Mouse (Mus musculus): ENCODE results near the gene Dtx3. TPM values are rescaled to one million over a fixed set of nuclear protein-coding genes. Genes with fewer than 3 reads are reported as not detected.

Dtx3 gene
- polyA plus RNA-seq, 1 experiment from 2014 or later, result 63.5 TPM

GRCm38 (mm10) chr10:127185101-127185500 lies 10.4 kb downstream of the Dtx3 start:
- no peak for ATAC-seq (replicated peaks; ENCODE audit: insufficient number of reproducible peaks, insufficient read depth, low FRiP score, low read depth)
- H3K4me3 ChIP-seq, result no peak overlapping the region
- no peak overlapping the region for H3K27ac ChIP-seq
- H3K4me2 ChIP-seq, result no peak overlapping the region
- H3K36me3 ChIP-seq, result peaks cover 3% of the 10 kb centered on the region
- H3K27me3 ChIP-seq, result peaks cover 59% of the 10 kb centered on the region
- no peaks in the 10 kb centered on the region for H3K9me3 ChIP-seq (replicated peaks)
- 75% methylated on average over 9 of the region's 9 CpGs for WGBS
- H3K9ac ChIP-seq, result no peak overlapping the region
- H3K4me1 ChIP-seq (replicated peaks), result peaks cover 37% of the 10 kb centered on the region

- H3K4me3 ChIP-seq, result peak overlapping the region; percentile 27
- H3K36me3 ChIP-seq, result peaks cover 3% of the 10 kb centered on the region
- peaks cover 73% of the 10 kb centered on the region for H3K27me3 ChIP-seq
- peak; percentile 10; the same call in 1 of the 2 replicates for ATAC-seq (replicated peaks; ENCODE audit: insufficient number of reproducible peaks, insufficient read depth, low FRiP score, low read depth)
- 17% methylated on average over 20 of the region's 20 CpGs for WGBS
- peak overlapping the region; percentile 41 for H3K4me2 ChIP-seq
- no peaks in the 10 kb centered on the region for H3K9me3 ChIP-seq (replicated peaks)
- 0 out of 2 replicates have a peak overlapping the region, but pooled peaks have one; percentile 17 for H3K9ac ChIP-seq
- no peak overlapping the region for H3K27ac ChIP-seq
- H3K4me1 ChIP-seq (replicated peaks), result peaks cover 30% of the 10 kb centered on the region
Measured at GRCm38 (mm10) chr10:127183759-127184158, 11.8 kb downstream of the Dtx3 start.

GRCm38 (mm10) chr10:127182624-127183023 lies 12.9 kb downstream of the Dtx3 start:
- Histone ChIP-seq H3K9me3 (replicated peaks) (no peaks in the 10 kb centered on the region), H3K4me3 (0 out of 2 replicates have a peak overlapping the region, but pooled peaks have one; percentile 13), H3K4me1 (replicated peaks) (peaks cover 31% of the 10 kb centered on the region), H3K27ac (no peak overlapping the region), H3K9ac (no peak overlapping the region), H3K4me2 (peak overlapping the region; percentile 41), H3K27me3 (peaks cover 84% of the 10 kb centered on the region), H3K36me3 (peaks cover 3% of the 10 kb centered on the region)
- no peak for ATAC-seq (replicated peaks; ENCODE audit: insufficient number of reproducible peaks, insufficient read depth, low FRiP score, low read depth)
- WGBS, result 80% methylated on average over 4 of the region's 4 CpGs

- ATAC-seq (replicated peaks; ENCODE audit: insufficient number of reproducible peaks, insufficient read depth, low FRiP score, low read depth), result no peak
- Histone ChIP-seq H3K9me3 (replicated peaks) (no peaks in the 10 kb centered on the region), H3K36me3 (peaks cover 2% of the 10 kb centered on the region), H3K4me3 (peak overlapping the region; percentile 13; the same call in 1 of the 2 replicates), H3K9ac (no peak overlapping the region), H3K4me2 (peak overlapping the region; percentile 41), H3K4me1 (replicated peaks) (peaks cover 39% of the 10 kb centered on the region), H3K27ac (no peak overlapping the region), H3K27me3 (peaks cover 88% of the 10 kb centered on the region)
- 56% methylated on average over 6 of the region's 6 CpGs for WGBS
Measured at GRCm38 (mm10) chr10:127181566-127181965, 14.0 kb downstream of the Dtx3 start.

- Histone ChIP-seq H3K4me2 (peak overlapping the region; percentile 60), H3K36me3 (no peaks in the 10 kb centered on the region), H3K9me3 (replicated peaks) (no peaks in the 10 kb centered on the region), H3K9ac (0 out of 2 replicates have a peak overlapping the region, but pooled peaks have one; percentile 32), H3K27me3 (peaks cover 97% of the 10 kb centered on the region), H3K27ac (0 out of 2 replicates have a peak overlapping the region, but pooled peaks have one; percentile 37), H3K4me1 (replicated peaks) (peaks cover 39% of the 10 kb centered on the region), H3K4me3 (peak overlapping the region; percentile 41; the same call in 1 of the 2 replicates)
- no peak for ATAC-seq (replicated peaks; ENCODE audit: insufficient number of reproducible peaks, insufficient read depth, low FRiP score, low read depth)
- WGBS, result 19% methylated on average over 3 of the region's 3 CpGs
Measured at GRCm38 (mm10) chr10:127180695-127181047, 14.9 kb downstream of the Dtx3 start.

GRCm38 (mm10) chr10:127179871-127180694 lies 15.4 kb downstream of the Dtx3 start, which contains the start of gene Slc26a10:
Slc26a10 (minus strand) TSS chr10:127180645.
- WGBS, result 5% methylated on average over 34 of the region's 34 CpGs
- Histone ChIP-seq H3K4me3 (peak within 1 kb of the TSS; percentile 41), H3K4me1 (replicated peaks) (peaks cover 39% of the 10 kb centered on the region), H3K36me3 (no peaks in the 10 kb centered on the region), H3K4me2 (peak within 1 kb of the TSS; percentile 60), H3K27ac (0 out of 2 replicates have a peak within 1 kb of the TSS, but pooled peaks have one; percentile 37), H3K9me3 (replicated peaks) (no peaks in the 10 kb centered on the region), H3K27me3 (peaks cover 96% of the 10 kb centered on the region), H3K9ac (peak within 1 kb of the TSS; percentile 32; the same call in 1 of the 2 replicates)
- no peak for ATAC-seq (replicated peaks; ENCODE audit: insufficient number of reproducible peaks, insufficient read depth, low FRiP score, low read depth)

DNA sequence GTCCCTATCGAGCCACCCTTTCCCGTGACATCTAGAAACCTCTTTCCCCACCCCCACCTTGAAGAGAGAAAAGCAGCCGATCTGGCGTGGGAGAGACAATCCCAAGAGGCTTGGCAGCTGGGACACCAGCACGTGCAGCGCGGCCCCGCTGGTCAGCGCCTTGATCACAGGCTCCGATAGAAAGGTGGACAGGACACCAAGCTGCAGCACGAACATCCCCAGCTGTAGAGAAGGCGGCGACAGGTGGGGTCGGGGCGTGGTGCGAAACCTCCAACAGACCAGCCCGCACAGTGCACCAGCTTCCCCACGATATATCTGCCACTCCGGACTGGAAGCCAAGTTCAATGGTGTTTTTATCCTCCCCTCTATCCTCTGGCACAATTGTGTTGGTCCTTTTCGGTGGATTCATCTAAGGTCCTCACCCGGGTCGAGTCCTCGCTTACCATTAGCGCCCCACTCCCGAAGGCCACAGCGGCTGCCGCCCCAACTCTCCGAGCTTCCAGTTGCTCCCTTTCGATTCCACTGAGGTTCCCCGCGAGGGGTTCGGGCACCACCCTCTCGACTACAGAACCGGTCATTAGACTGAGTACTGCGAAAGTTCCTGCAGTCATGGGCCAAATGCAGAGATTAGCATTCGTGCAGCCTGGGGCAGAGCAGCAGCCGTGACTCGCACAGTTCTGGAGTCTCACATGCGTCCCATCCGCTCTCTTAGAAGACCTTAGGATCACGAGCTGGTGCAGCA lies 17.1 kb downstream of the Dtx3 start:
- Histone ChIP-seq H3K36me3 (no peaks in the 10 kb centered on the region), H3K4me1 (replicated peaks) (peaks cover 32% of the 10 kb centered on the region), H3K4me2 (peak overlapping the region; percentile 71), H3K4me3 (peak overlapping the region; percentile 41), H3K27ac (no peak overlapping the region), H3K9ac (no peak overlapping the region), H3K9me3 (replicated peaks) (no peaks in the 10 kb centered on the region), H3K27me3 (peaks cover 93% of the 10 kb centered on the region)
- 5% methylated on average over 41 of the region's 41 CpGs for WGBS
- no peak for ATAC-seq (replicated peaks; ENCODE audit: insufficient number of reproducible peaks, insufficient read depth, low FRiP score, low read depth)

DNA sequence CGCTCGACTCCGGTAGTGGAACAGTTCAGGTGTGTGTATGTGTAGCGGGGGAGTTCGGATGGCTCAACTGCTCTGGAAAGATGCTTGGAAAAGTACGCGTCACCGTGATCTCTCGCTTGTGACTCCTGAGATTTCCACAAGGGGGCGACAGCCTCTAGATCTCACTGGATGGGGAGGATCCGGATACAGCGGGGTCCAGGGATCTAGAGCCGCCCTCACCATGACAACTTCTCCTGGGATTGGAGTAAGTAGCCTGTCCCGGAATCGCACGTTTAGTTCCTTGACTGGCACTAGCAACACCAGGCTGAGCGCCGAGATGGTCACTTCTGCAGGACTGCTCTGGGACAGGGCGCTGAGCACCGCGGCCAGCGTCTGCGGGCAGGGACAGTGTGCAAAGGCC lies 17.8 kb downstream of the Dtx3 start:
- H3K9me3 ChIP-seq (replicated peaks), result no peaks in the 10 kb centered on the region
- H3K27ac ChIP-seq, result no peak overlapping the region
- H3K9ac ChIP-seq, result no peak overlapping the region
- H3K27me3 ChIP-seq, result peaks cover 85% of the 10 kb centered on the region
- H3K4me3 ChIP-seq, result peak overlapping the region; percentile 41
- WGBS, result 2% methylated on average over 23 of the region's 23 CpGs
- H3K4me1 ChIP-seq (replicated peaks), result peaks cover 32% of the 10 kb centered on the region
- peak overlapping the region; percentile 71 for H3K4me2 ChIP-seq
- no peaks in the 10 kb centered on the region for H3K36me3 ChIP-seq
- ATAC-seq (replicated peaks; ENCODE audit: insufficient number of reproducible peaks, insufficient read depth, low FRiP score, low read depth), result peak; percentile 20; the same call in 1 of the 2 replicates

DNA sequence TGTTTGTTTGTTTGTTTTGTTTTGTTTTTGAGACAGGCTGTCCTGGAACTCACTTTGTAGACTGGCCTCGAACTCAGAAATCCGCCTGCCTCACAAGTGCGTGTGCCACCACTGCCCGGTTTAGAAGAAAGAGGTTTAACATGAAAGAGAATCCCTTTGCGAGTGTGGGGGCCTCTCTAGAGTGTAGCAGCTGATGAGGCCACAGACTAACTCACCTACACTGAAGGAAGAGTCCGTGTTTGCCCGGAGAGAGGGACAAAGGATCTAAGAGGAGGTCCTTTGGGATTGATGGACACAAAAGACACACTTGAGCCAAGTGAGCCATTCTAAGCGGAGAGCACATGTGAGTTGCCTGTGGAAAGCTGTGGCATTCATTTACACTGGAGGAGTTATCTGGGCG lies 18.3 kb downstream of the Dtx3 start:
- 0 out of 2 replicates have a peak overlapping the region, but pooled peaks have one; percentile 41 for H3K4me3 ChIP-seq
- H3K9ac ChIP-seq, result no peak overlapping the region
- peaks cover 32% of the 10 kb centered on the region for H3K4me1 ChIP-seq (replicated peaks)

DNA sequence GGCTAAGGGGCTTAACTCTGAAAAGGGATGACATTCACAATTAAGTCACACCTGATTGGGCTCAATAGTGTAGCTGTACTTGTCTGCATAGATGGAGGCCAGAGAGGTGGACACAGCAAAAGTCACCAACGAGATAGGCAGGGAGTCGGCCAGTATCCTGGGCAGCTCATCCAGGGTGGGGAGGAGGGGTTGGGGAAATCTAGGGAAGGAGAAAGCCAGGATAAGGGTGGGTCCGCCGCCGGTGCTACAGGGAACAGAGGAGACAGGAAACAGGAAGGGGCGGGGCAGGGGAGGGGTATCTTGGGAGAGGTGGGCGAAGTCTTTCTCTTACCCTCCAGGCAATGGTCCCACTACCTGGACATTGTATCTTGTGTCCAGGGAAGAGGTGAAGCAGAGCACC lies 18.8 kb downstream of the Dtx3 start:
- no peak overlapping the region for H3K27ac ChIP-seq
- H3K4me2 ChIP-seq, result 0 out of 2 replicates have a peak overlapping the region, but pooled peaks have one; percentile 7
- H3K4me3 ChIP-seq, result no peak overlapping the region
- H3K27me3 ChIP-seq, result peaks cover 84% of the 10 kb centered on the region
- H3K9me3 ChIP-seq (replicated peaks), result no peaks in the 10 kb centered on the region
- 10% methylated on average over 7 of the region's 7 CpGs for WGBS
- H3K9ac ChIP-seq, result no peak overlapping the region
- peaks cover 32% of the 10 kb centered on the region for H3K4me1 ChIP-seq (replicated peaks)
- H3K36me3 ChIP-seq, result no peaks in the 10 kb centered on the region
- ATAC-seq (replicated peaks; ENCODE audit: insufficient number of reproducible peaks, insufficient read depth, low FRiP score, low read depth), result no peak

More for the DNA sequence above, 18.3 kb downstream of the Dtx3 start:
- no peak for ATAC-seq (replicated peaks; ENCODE audit: insufficient number of reproducible peaks, insufficient read depth, low FRiP score, low read depth)
- 21% methylated on average over 9 of the region's 9 CpGs for WGBS
- Histone ChIP-seq H3K27me3 (peaks cover 84% of the 10 kb centered on the region), H3K9me3 (replicated peaks) (no peaks in the 10 kb centered on the region), H3K36me3 (no peaks in the 10 kb centered on the region), H3K4me2 (peak overlapping the region; percentile 71), H3K27ac (no peak overlapping the region)

GRCm38 (mm10) chr10:127176228-127176627 lies 19.3 kb downstream of the Dtx3 start:
- Histone ChIP-seq H3K27ac (no peak overlapping the region), H3K9me3 (replicated peaks) (no peaks in the 10 kb centered on the region)

More at GRCm38 (mm10) chr10:127176228-127176627, 19.3 kb downstream of the Dtx3 start:
- no peak overlapping the region for H3K4me3 ChIP-seq
- no peak overlapping the region for H3K9ac ChIP-seq
- 43% methylated on average over 3 of the region's 3 CpGs for WGBS
- peaks cover 34% of the 10 kb centered on the region for H3K4me1 ChIP-seq (replicated peaks)
- H3K27me3 ChIP-seq, result peaks cover 85% of the 10 kb centered on the region
- no peak for ATAC-seq (replicated peaks; ENCODE audit: insufficient number of reproducible peaks, insufficient read depth, low FRiP score, low read depth)
- H3K4me2 ChIP-seq, result no peak overlapping the region
- H3K36me3 ChIP-seq, result no peaks in the 10 kb centered on the region
